Mouse (Mus musculus) adrenal gland (tissue): ENCODE measurements around the gene Pde4dip.

ENCODE experiments used
- intact Hi-C: fragments of 180-260 bp; cut with DNase I; formaldehyde crosslinking; loops from one replicate; pipeline ENCODE4 v1.15.1; 2025

Gene Pde4dip

GRCm38 (mm10) chr3:97693806-97694205, 194.7 kb downstream of the Pde4dip start:
- intact Hi-C loops, result no loop called here

GRCm38 (mm10) chr3:97691443-97692017, 197.0 kb downstream of the Pde4dip start:
- intact Hi-C loops, result no loop called here

- intact Hi-C loops, result no loop called here
These were observed 197.9 kb downstream of the Pde4dip start for GRCm38 (mm10) chr3:97690590-97690989.

- intact Hi-C loops, result no loop called here
These were observed 199.2 kb downstream of the Pde4dip start for GRCm38 (mm10) chr3:97689289-97689688.

- intact Hi-C loops, result no loop called here
These were observed 202.0 kb downstream of the Pde4dip start for GRCm38 (mm10) chr3:97686372-97687117.

GRCm38 (mm10) chr3:97683560-97684195, 204.8 kb downstream of the Pde4dip start:
- intact Hi-C loops, result loop anchor here (2.0 kb wide), 1 partner anchor 195 kb away; no protein-coding TSS in a partner anchor

GRCm38 (mm10) chr3:97682576-97682975, 205.9 kb downstream of the Pde4dip start:
- intact Hi-C loops, result loop anchor here (2.0 kb wide), 1 partner anchor 196 kb away; no protein-coding TSS in a partner anchor

- intact Hi-C loops, result loop anchor here (2.0 kb wide), 1 partner anchor 197 kb away; no protein-coding TSS in a partner anchor
These were observed 206.4 kb downstream of the Pde4dip start for GRCm38 (mm10) chr3:97682159-97682502.

GRCm38 (mm10) chr3:97681321-97682158, 207.0 kb downstream of the Pde4dip start:
- intact Hi-C loops, result loop anchor here (2.0 kb wide), 1 partner anchor 197 kb away; no protein-coding TSS in a partner anchor

GRCm38 (mm10) chr3:97680631-97681320, 207.7 kb downstream of the Pde4dip start:
- intact Hi-C loops, result no loop called here

GRCm38 (mm10) chr3:97678416-97678815, 210.1 kb downstream of the Pde4dip start:
- intact Hi-C loops, result no loop called here

GRCm38 (mm10) chr3:97676126-97676525, 212.4 kb downstream of the Pde4dip start:
- intact Hi-C loops, result no loop called here

- intact Hi-C loops, result no loop called here
These were observed 213.8 kb downstream of the Pde4dip start, which contains the start of gene Gm17651 for GRCm38 (mm10) chr3:97674644-97675110. TSS of gene Gm17651 (minus strand) at chr3:97674694.

- intact Hi-C loops, result no loop called here
These were observed 221.3 kb downstream of the Pde4dip start for GRCm38 (mm10) chr3:97667093-97667675.

GRCm38 (mm10) chr3:97666154-97666553, 222.4 kb downstream of the Pde4dip start:
- intact Hi-C loops, result no loop called here

GRCm38 (mm10) chr3:97665525-97665924, 223.0 kb downstream of the Pde4dip start:
- intact Hi-C loops, result no loop called here

GRCm38 (mm10) chr3:97661206-97661605, 227.3 kb downstream of the Pde4dip start:
- intact Hi-C loops, result no loop called here

- intact Hi-C loops, result loop anchor here (5.0 kb wide), 1 partner anchor 47 kb away; the partner anchor contains the start of gene Chd1l
These were observed 228.8 kb downstream of the Pde4dip start for GRCm38 (mm10) chr3:97659746-97660145.

GRCm38 (mm10) chr3:97658426-97659193, 229.9 kb downstream of the Pde4dip start:
- intact Hi-C loops, result loop anchor here (5.0 kb wide), 1 partner anchor 46 kb away; the partner anchor contains the start of gene Chd1l
